Comparison of ENCODE assay signal across 17 mouse cellular contexts in the genomic region with DNA sequence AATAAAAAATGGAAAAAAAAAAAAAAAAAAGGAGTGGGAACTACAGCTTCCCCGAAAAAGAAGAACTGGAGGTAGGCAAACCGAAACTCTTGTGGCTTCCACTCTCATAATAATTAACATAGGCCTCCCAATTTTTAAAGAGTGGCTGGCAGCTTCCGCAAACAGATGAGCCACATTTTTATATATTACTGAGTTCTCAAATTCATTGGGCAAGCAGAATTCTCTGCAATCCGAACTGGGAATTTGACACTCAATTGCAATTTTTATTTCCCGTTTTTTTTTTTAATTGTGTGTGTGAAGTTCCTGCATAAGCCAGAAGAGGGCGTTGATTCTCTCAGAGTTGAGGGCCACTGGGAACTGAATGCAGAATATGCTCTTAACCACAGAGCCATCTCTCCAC. TPM values are rescaled to one million over a fixed set of nuclear protein-coding genes. Genes with fewer than 3 reads are reported as not detected.
A peak's percentile ranks its signal among the peaks of the same experiment; 100 is the strongest.
DNase-seq lines count a peak whose midpoint lies in the region; ATAC-seq and TF ChIP-seq lines count a peak whose summit lies in the region.
"Had no signal": no experiment of that assay in that cellular context is flagged by ENCODE, and none has a peak within 500 bp of the region (broad histone marks: within the 10 kb centered on the region; RNA-seq: fewer than 3 reads in every experiment).

No protein-coding gene starts in this region.

- peak; percentile 15; the same call in 1 of the 2 replicates for TF ChIP-seq CTCF in intestine, postnatal 0 days (IDR thresholded peaks at IDR 0.05; ENCODE audit: low read depth)

- H3K9me3 ChIP-seq in intestine, postnatal 0 days (ENCODE audit: control insufficient read depth), result no peaks in the 10 kb centered on the region
- H3K9me3 ChIP-seq in intestine, embryonic 15.5 days, result no peaks in the 10 kb centered on the region
- H3K9me3 ChIP-seq: forebrain, embryonic 13.5 days; heart, embryonic 12.5 days; liver, embryonic 13.5 days had no signal

- H3K36me3 ChIP-seq in intestine, postnatal 0 days (ENCODE audit: control insufficient read depth, insufficient read depth), result no peaks in the 10 kb centered on the region
- no peaks in the 10 kb centered on the region for H3K36me3 ChIP-seq in intestine, embryonic 15.5 days
- H3K36me3 ChIP-seq: heart, embryonic 12.5 days; liver, embryonic 13.5 days had no signal

- no peak overlapping the region for H3K4me3 ChIP-seq in intestine, postnatal 0 days (ENCODE audit: low read depth, low read length)
- H3K4me3 ChIP-seq in intestine, embryonic 15.5 days (replicated peaks), result no peak overlapping the region
- H3K4me3 ChIP-seq: forebrain, embryonic 13.5 days; heart, embryonic 12.5 days; liver, embryonic 13.5 days had no signal

- no peaks in the 10 kb centered on the region for H3K27me3 ChIP-seq in intestine, postnatal 0 days (replicated peaks; ENCODE audit: control insufficient read depth, insufficient read depth, low read length)
- H3K27me3 ChIP-seq in intestine, embryonic 15.5 days (replicated peaks), result no peaks in the 10 kb centered on the region
- H3K27me3 ChIP-seq: liver, embryonic 13.5 days had no signal

- no peak overlapping the region for H3K9ac ChIP-seq in intestine, postnatal 0 days (ENCODE audit: low read depth, low read length)
- no peak overlapping the region for H3K9ac ChIP-seq in intestine, embryonic 15.5 days
- H3K9ac ChIP-seq: forebrain, embryonic 13.5 days; heart, embryonic 12.5 days; liver, embryonic 13.5 days had no signal

- no peak for ATAC-seq in intestine, postnatal 0 days
- ATAC-seq in intestine, embryonic 15.5 days, result no peak
- ATAC-seq in common myeloid progenitor, adult 5-6 weeks (replicated peaks; ENCODE audit: low read depth, poor library complexity, severe bottlenecking), result peak; percentile 45
- ATAC-seq: forebrain, embryonic 13.5 days had no signal

- no peak overlapping the region for H3K27ac ChIP-seq in intestine, postnatal 0 days (ENCODE audit: low read depth, low read length)
- no peak overlapping the region for H3K27ac ChIP-seq in intestine, embryonic 15.5 days
- H3K27ac ChIP-seq: forebrain, embryonic 13.5 days; liver, embryonic 13.5 days had no signal

- 67% methylated on average over 6 of the region's 6 CpGs for WGBS in intestine, postnatal 0 days
- 60% methylated on average over 6 of the region's 6 CpGs for WGBS in intestine, embryonic 15.5 days

- no peak overlapping the region for H3K4me2 ChIP-seq in intestine, postnatal 0 days (replicated peaks; ENCODE audit: low read depth)
- no peak overlapping the region for H3K4me2 ChIP-seq in intestine, embryonic 15.5 days (replicated peaks)
- H3K4me2 ChIP-seq: forebrain, embryonic 13.5 days; heart, embryonic 12.5 days; liver, embryonic 13.5 days had no signal

- peak; percentile 52 for DNase-seq in lung, postnatal 36 days
- no peak for DNase-seq in lung, adult 18-20 months
- no peak for DNase-seq in adrenal gland, postnatal 25 days
- DNase-seq in adrenal gland, adult 8-10 months, result no peak
- DNase-seq: adrenal gland, postnatal 10 days; kidney, adult 8-10 months; liver, embryonic 13.5 days; thymus, adult 18-20 months had no signal

- H3K4me1 ChIP-seq in intestine, postnatal 0 days (replicated peaks; ENCODE audit: control insufficient read depth, insufficient read depth, low read length), result no peaks in the 10 kb centered on the region
- H3K4me1 ChIP-seq in intestine, embryonic 15.5 days (replicated peaks), result peaks cover 9% of the 10 kb centered on the region

RNA-seq across cellular contexts. Expression of a gene that starts 4.8 kb away (rescaled TPM):
- 0.09 and 0.13 TPM in 2 replicates for polyA plus RNA-seq in intestine, postnatal 0 days (2015; fragmentation: Nextera tagmentation; extraction: Ambion mirVana)
- polyA plus RNA-seq in intestine, embryonic 15.5 days (2015; fragmentation: Nextera tagmentation; extraction: Ambion mirVana), result 0.06 and 0.28 TPM in 2 replicates
- total RNA-seq in common myeloid progenitor, adult 5-6 weeks (2017), result not detected in 2 replicates
- total RNA-seq in adrenal gland, postnatal 25 days (2021), result 0.33 TPM in 1 of 2 replicates, not detected in the other
- under 1 TPM; 0.62 to 0.91 (median 0.64) TPM for total RNA-seq in adrenal gland, adult 8-10 months (2022)
- total RNA-seq: layer of hippocampus, adult 18-20 months; left cerebral cortex, postnatal 25 days had no signal
- polyA plus RNA-seq: forebrain, embryonic 13.5 days; heart, embryonic 12.5 days; hindbrain, embryonic 11.5 days had no signal

RNA-seq across cellular contexts. Expression of a gene that starts 18.6 kb away (rescaled TPM):
- not detected in 2 replicates for polyA plus RNA-seq in intestine, postnatal 0 days (2015; fragmentation: Nextera tagmentation; extraction: Ambion mirVana)
- not detected in 2 replicates for polyA plus RNA-seq in intestine, embryonic 15.5 days (2015; fragmentation: Nextera tagmentation; extraction: Ambion mirVana)
- total RNA-seq in common myeloid progenitor, adult 5-6 weeks (2017), result not detected in 2 replicates
- total RNA-seq in adrenal gland, postnatal 25 days (2021), result 2.3 and 4.2 TPM in 2 replicates
- 10 to 100 TPM in 3 of 4 experiments, 1 to 10 TPM in 1; 9.5 to 18.1 (median 12.1) TPM for total RNA-seq in adrenal gland, adult 8-10 months (2022)
- polyA plus RNA-seq: forebrain, embryonic 13.5 days; heart, embryonic 12.5 days; hindbrain, embryonic 11.5 days; liver, embryonic 13.5 days had no signal

RNA-seq across cellular contexts. Expression of a gene that starts 24.5 kb away (rescaled TPM):
- 3.7 and 3.9 TPM in 2 replicates for polyA plus RNA-seq in intestine, postnatal 0 days (2015; fragmentation: Nextera tagmentation; extraction: Ambion mirVana)
- 3.6 and 3.7 TPM in 2 replicates for polyA plus RNA-seq in intestine, embryonic 15.5 days (2015; fragmentation: Nextera tagmentation; extraction: Ambion mirVana)
- 50.6 and 61.5 TPM in 2 replicates for total RNA-seq in common myeloid progenitor, adult 5-6 weeks (2017)
- 0.58 and 0.76 TPM in 2 replicates for total RNA-seq in adrenal gland, postnatal 25 days (2021)
- total RNA-seq in adrenal gland, adult 8-10 months (2022), result 1 to 10 TPM in 3 of 4 experiments, under 1 TPM in 1; 0.58 to 1.8 (median 1.4) TPM

RNA-seq across cellular contexts. Expression of a gene that starts 29.2 kb away (rescaled TPM):
- not detected in 2 replicates for polyA plus RNA-seq in intestine, postnatal 0 days (2015; fragmentation: Nextera tagmentation; extraction: Ambion mirVana)
- not detected in 2 replicates for polyA plus RNA-seq in intestine, embryonic 15.5 days (2015; fragmentation: Nextera tagmentation; extraction: Ambion mirVana)
- not detected in 2 replicates for total RNA-seq in common myeloid progenitor, adult 5-6 weeks (2017)
- 3.5 TPM in 1 of 2 replicates, not detected in the other for total RNA-seq in adrenal gland, postnatal 25 days (2021)
- total RNA-seq in adrenal gland, adult 8-10 months (2022), result 10 to 100 TPM in 1 of 4 experiments, 1 to 10 TPM in 3; 3.2 to 11.2 (median 4.5) TPM
- polyA plus RNA-seq: cortical plate, adult 2 months; forebrain, embryonic 13.5 days; heart, embryonic 12.5 days; hindbrain, embryonic 11.5 days; liver, embryonic 13.5 days had no signal

RNA-seq across cellular contexts. Expression of a gene that starts 40.0 kb away (rescaled TPM):
- not detected in 2 replicates for polyA plus RNA-seq in intestine, postnatal 0 days (2015; fragmentation: Nextera tagmentation; extraction: Ambion mirVana)
- not detected in 2 replicates for polyA plus RNA-seq in intestine, embryonic 15.5 days (2015; fragmentation: Nextera tagmentation; extraction: Ambion mirVana)
- not detected in 2 replicates for total RNA-seq in common myeloid progenitor, adult 5-6 weeks (2017)
- not detected in 2 replicates for total RNA-seq in adrenal gland, postnatal 25 days (2021)
- total RNA-seq in adrenal gland, adult 8-10 months (2022), result not detected
- polyA plus RNA-seq: forebrain, embryonic 13.5 days; heart, embryonic 12.5 days; hindbrain, embryonic 11.5 days; liver, embryonic 13.5 days had no signal

Comparison
In these comparisons a context has a peak if more than half of its experiments do, and no peak if none do; other contexts are left out.
1. RNA of a gene that starts 24.5 kb away (total RNA-seq): 50.6 to 61.5 TPM in common myeloid progenitor, adult 5-6 weeks; 0.58 to 1.8 TPM in adrenal gland, adult 8-10 months and 0.58 to 0.76 TPM in adrenal gland, postnatal 25 days; every median in the first group is over 10 times any median in the second.